Mouse (Mus musculus) heart, embryonic 14.5 days (tissue): ENCODE data around the gene 4930415L06Rik. TPM values are rescaled to one million over a fixed set of nuclear protein-coding genes. Genes with fewer than 3 reads are reported as not detected.

Experiments
- ATAC-seq: fragments of 200-750 bp; cut with Nextera tagmentation; 2 replicates; pipeline ENCODE4 v1.8.0; 2017; ENCODE audit warnings: low read depth, moderate TSS enrichment; ENCODE audit not compliant: insufficient number of reproducible peaks, insufficient read depth, low FRiP score
- H3K27ac ChIP-seq, 2 experiments: fragments of 200-500 bp in 1 of 2; fragments of 300-500 bp in 1 of 2; sonication (generic) in 1 of 2; replicated peaks in 1 of 2; 2 replicates each; pipeline ENCODE4 v1.5.1; 2012 to 2014; ENCODE audit warnings: low read depth in 2 of 2, low read length in 2 of 2, control low read depth in 1 of 2, mild to moderate bottlenecking in 1 of 2, mixed read lengths in 1 of 2; ENCODE audit not compliant: control insufficient read depth in 1 of 2, insufficient read depth in 1 of 2
- H3K27me3 ChIP-seq: fragments of 300-500 bp; sonication (generic); 2 replicates; pipeline ENCODE4 v1.6.1; 2014; ENCODE audit warnings: mild to moderate bottlenecking, low read length, control low read depth; ENCODE audit not compliant: control insufficient read depth, insufficient read depth
- H3K36me3 ChIP-seq: fragments of 300-500 bp; sonication (generic); 2 replicates; pipeline ENCODE4 v1.6.1; 2014; ENCODE audit warnings: mild to moderate bottlenecking, control low read depth, low read length, mixed read lengths; ENCODE audit not compliant: control insufficient read depth, insufficient read depth
- H3K4me1 ChIP-seq, 2 experiments: fragments of 200-500 bp in 1 of 2; fragments of 300-500 bp in 1 of 2; sonication (generic) in 1 of 2; 2 replicates each; pipeline ENCODE4 v1.6.1; 2012 to 2014; ENCODE audit warnings: low read length in 2 of 2, control low read depth in 1 of 2, mixed read lengths in 1 of 2; ENCODE audit not compliant: control insufficient read depth in 2 of 2, insufficient read depth in 2 of 2
- H3K4me2 ChIP-seq: fragments of 300-500 bp; sonication (generic); 2 replicates; pipeline ENCODE4 v1.6.1; 2014; ENCODE audit warnings: mild to moderate bottlenecking, low read length
- H3K4me3 ChIP-seq, 2 experiments: fragments of 200-500 bp in 1 of 2; fragments of 300-500 bp in 1 of 2; sonication (generic) in 1 of 2; 2 replicates each; pipeline ENCODE4 v1.5.1; 2012 to 2014; ENCODE audit warnings: low read length in 2 of 2, mild to moderate bottlenecking in 2 of 2, control low read depth in 1 of 2, low read depth in 1 of 2, moderate library complexity in 1 of 2; ENCODE audit not compliant: control insufficient read depth in 1 of 2, insufficient read depth in 1 of 2
- H3K9ac ChIP-seq: fragments of 300-500 bp; sonication (generic); 2 replicates; pipeline ENCODE4 v1.6.1; 2014; ENCODE audit warnings: mild to moderate bottlenecking, low read length
- H3K9me3 ChIP-seq: fragments of 300-500 bp; sonication (generic); 2 replicates; pipeline ENCODE4 v1.6.1; 2016; ENCODE audit warnings: low read length, control low read depth; ENCODE audit not compliant: control insufficient read depth
- WGBS: fragments of 180-500 bp; shearing (Covaris S2); extraction: QIAGEN DNeasy Blood & Tissue Kit; methylation state at CpG from one replicate; pipeline ENCODE4 v1.1.7; 2014; 5-methylcytosine and 5-hydroxymethylcytosine counted together
- polyA plus RNA-seq: library from polyadenylated mRNA; unstranded; fragments of >200 nt; fragmentation: Nextera tagmentation; extraction: Ambion mirVana; gene quantifications from 2 replicates; pipeline ENCODE4 v1.2.1, GENCODE M21; 2014

The 4930415L06Rik gene
- polyA plus RNA-seq: not detected in 2 replicates

GRCm38 (mm10) chrX:89932752-89933151 is at the start of gene 4930415L06Rik:
4930415L06Rik (minus strand) TSS chrX:89932852.
- Histone ChIP-seq H3K4me2 (no peak within 1 kb of the TSS), H3K9ac (no peak within 1 kb of the TSS), H3K4me1 (no peaks in the 10 kb centered on the region), H3K4me3 (no peak within 1 kb of the TSS), H3K27ac (no peak within 1 kb of the TSS), H3K27me3 (no peaks in the 10 kb centered on the region), H3K36me3 (no peaks in the 10 kb centered on the region), H3K9me3 (no peaks in the 10 kb centered on the region)
- ATAC-seq: no peak
- 84% methylated on average over 5 of the region's 5 CpGs for WGBS

- H3K4me1 ChIP-seq: no peaks in the 10 kb centered on the region
- ATAC-seq: no peak
- no peak overlapping the region for H3K27ac ChIP-seq
- no peak overlapping the region for H3K9ac ChIP-seq
- no peaks in the 10 kb centered on the region for H3K9me3 ChIP-seq
- H3K4me2 ChIP-seq: no peak overlapping the region
- H3K27me3 ChIP-seq: no peaks in the 10 kb centered on the region
- no peaks in the 10 kb centered on the region for H3K36me3 ChIP-seq
- no peak overlapping the region for H3K4me3 ChIP-seq
Measured at GRCm38 (mm10) chrX:89978621-89979020, 46.0 kb upstream of the 4930415L06Rik start.

GRCm38 (mm10) chrX:89904871-89905270 is 27.8 kb downstream of the 4930415L06Rik start:
- Histone ChIP-seq H3K9me3 (no peaks in the 10 kb centered on the region), H3K4me2 (no peak overlapping the region), H3K9ac (no peak overlapping the region), H3K36me3 (no peaks in the 10 kb centered on the region), H3K27ac (no peak overlapping the region), H3K27me3 (no peaks in the 10 kb centered on the region), H3K4me3 (no peak overlapping the region), H3K4me1 (no peaks in the 10 kb centered on the region)
- ATAC-seq: no peak
- 81% methylated on average over 1 of the region's 1 CpGs for WGBS

Other genes starting within 250 kb of the 4930415L06Rik start
- not detected in 2 replicates for gene 4932429P05Rik, start 180.6 kb downstream of the 4930415L06Rik start, polyA plus RNA-seq